Mouse (Mus musculus) embryonic facial prominence, embryonic 14.5 days (tissue): Measurements from ENCODE around the gene Xpnpep3. TPM values are rescaled to one million over a fixed set of nuclear protein-coding genes. Genes with fewer than 3 reads are reported as not detected.
A peak's percentile ranks its signal among the peaks of the same experiment; 100 is the strongest.

Source experiments
- ATAC-seq: fragments of 200-750 bp; cut with Nextera tagmentation; 2 replicates; pipeline ENCODE4 v1.8.0; 2017; ENCODE audit warnings: low read depth, moderate number of reproducible peaks, moderate TSS enrichment
- DNase-seq: peaks from one replicate; pipeline ENCODE4 v3.0.0-alpha.2; 2015; ENCODE audit warnings: low spot score
- H3K27ac ChIP-seq: fragments of 300-500 bp; sonication (generic); replicated peaks from 2 replicates; pipeline ENCODE4 v1.5.1; 2014; ENCODE audit warnings: low read depth, mild to moderate bottlenecking, low read length, moderate library complexity
- H3K27me3 ChIP-seq: fragments of 300-500 bp; sonication (generic); replicated peaks from 2 replicates; pipeline ENCODE4 v1.6.1; 2014; ENCODE audit warnings: low read length; ENCODE audit not compliant: control insufficient read depth, insufficient read depth
- H3K36me3 ChIP-seq: fragments of 300-500 bp; sonication (generic); 2 replicates; pipeline ENCODE4 v1.6.1; 2014; ENCODE audit warnings: low read length, mixed read lengths; ENCODE audit not compliant: control insufficient read depth, insufficient read depth
- H3K4me1 ChIP-seq: fragments of 300-500 bp; sonication (generic); 2 replicates; pipeline ENCODE4 v1.6.1; 2014; ENCODE audit warnings: antibody characterized with exemption, low read length; ENCODE audit not compliant: control insufficient read depth, insufficient read depth
- H3K4me2 ChIP-seq: fragments of 300-500 bp; sonication (generic); 2 replicates; pipeline ENCODE4 v1.6.1; 2014; ENCODE audit warnings: low read depth, mild to moderate bottlenecking, low read length, moderate library complexity, mixed read lengths
- H3K4me3 ChIP-seq: fragments of 300-500 bp; sonication (generic); 2 replicates; pipeline ENCODE4 v1.5.1; 2014; ENCODE audit warnings: low read depth, mild to moderate bottlenecking, low read length
- H3K9ac ChIP-seq: fragments of 300-500 bp; sonication (generic); 2 replicates; pipeline ENCODE4 v1.6.1; 2014; ENCODE audit warnings: low read depth, mild to moderate bottlenecking, low read length, moderate library complexity, mixed read lengths
- H3K9me3 ChIP-seq: fragments of 300-500 bp; sonication (generic); 2 replicates; pipeline ENCODE4 v1.6.1; 2016; ENCODE audit warnings: low read length; ENCODE audit not compliant: control insufficient read depth
- WGBS: fragments of 180-500 bp; shearing (Covaris S2); extraction: QIAGEN DNeasy Blood & Tissue Kit; methylation state at CpG from one replicate; pipeline ENCODE4 v1.1.7; 2014; 5-methylcytosine and 5-hydroxymethylcytosine counted together
- polyA plus RNA-seq: library from polyadenylated mRNA; unstranded; fragments of >200 nt; fragmentation: Nextera tagmentation; extraction: Ambion mirVana; gene quantifications from 2 replicates; pipeline ENCODE4 v1.2.1, GENCODE M21; 2014

The Xpnpep3 gene
- polyA plus RNA-seq, 1 experiment from 2014 or later: 6.5 TPM

- H3K27ac ChIP-seq: no peak overlapping the region
- H3K9me3 ChIP-seq: peaks cover 10% of the 10 kb centered on the region; the same call in 1 of the 2 replicates
- peaks cover 8% of the 10 kb centered on the region; the same call in 1 of the 2 replicates for H3K36me3 ChIP-seq
- H3K27me3 ChIP-seq: no peaks in the 10 kb centered on the region
- no peak overlapping the region for H3K9ac ChIP-seq
- ATAC-seq (no peak), DNase-seq (no peak)
- WGBS: 84% methylated on average over 7 of the region's 7 CpGs
- H3K4me2 ChIP-seq: no peak overlapping the region
- no peaks in the 10 kb centered on the region for H3K4me1 ChIP-seq
- no peak overlapping the region for H3K4me3 ChIP-seq
Observed at GRCm38 (mm10) chr15:81461523-81461922, 61.6 kb downstream of the Xpnpep3 start.

- peaks cover 10% of the 10 kb centered on the region; the same call in 1 of the 2 replicates for H3K9me3 ChIP-seq
Observed at GRCm38 (mm10) chr15:81465016-81465660, 65.2 kb downstream of the Xpnpep3 start.

GRCm38 (mm10) chr15:81465901-81466737 lies 66.2 kb downstream of the Xpnpep3 start, which contains the start of gene Rbx1:
Gene Rbx1, plus strand, starts transcription at chr15:81466296.
- Histone ChIP-seq H3K27me3 (no peaks in the 10 kb centered on the region), H3K9me3 (peaks cover 10% of the 10 kb centered on the region; the same call in 1 of the 2 replicates), H3K36me3 (peaks cover 27% of the 10 kb centered on the region), H3K4me3 (peak within 1 kb of the TSS; percentile 76), H3K27ac (peak within 1 kb of the TSS; percentile 90), H3K4me2 (peak within 1 kb of the TSS; percentile 72), H3K9ac (peak within 1 kb of the TSS; percentile 80), H3K4me1 (peaks cover 4% of the 10 kb centered on the region; the same call in 1 of the 2 replicates)
- under 1% methylated on average over 38 of the region's 62 CpGs for WGBS
- ATAC-seq (peak; percentile 99), DNase-seq (peak; percentile 98)

More at GRCm38 (mm10) chr15:81465016-81465660, 65.2 kb downstream of the Xpnpep3 start:
- H3K4me3 ChIP-seq: peak overlapping the region; percentile 76
- peak overlapping the region; percentile 69 for H3K4me2 ChIP-seq
- DNase-seq: no peak
- 69% methylated on average over 12 of the region's 12 CpGs for WGBS
- H3K9ac ChIP-seq: peak overlapping the region; percentile 76
- peaks cover 21% of the 10 kb centered on the region for H3K36me3 ChIP-seq
- H3K27me3 ChIP-seq: no peaks in the 10 kb centered on the region
- no peak for ATAC-seq
- H3K4me1 ChIP-seq: peaks cover 4% of the 10 kb centered on the region; the same call in 1 of the 2 replicates
- peak overlapping the region; percentile 90 for H3K27ac ChIP-seq

- Histone ChIP-seq H3K27ac (peak overlapping the region; percentile 84), H3K27me3 (no peaks in the 10 kb centered on the region), H3K4me3 (peak overlapping the region; percentile 76), H3K9me3 (peaks cover 9% of the 10 kb centered on the region; the same call in 1 of the 2 replicates), H3K9ac (peak overlapping the region; percentile 80), H3K4me1 (peaks cover 4% of the 10 kb centered on the region; the same call in 1 of the 2 replicates), H3K36me3 (peaks cover 33% of the 10 kb centered on the region), H3K4me2 (peak overlapping the region; percentile 72)
- WGBS: 0% methylated on average over 14 of the region's 15 CpGs
- ATAC-seq (no peak), DNase-seq (no peak)
Observed at GRCm38 (mm10) chr15:81466738-81467113, 66.8 kb downstream of the Xpnpep3 start.

GRCm38 (mm10) chr15:81470735-81471134 lies 70.8 kb downstream of the Xpnpep3 start:
- Histone ChIP-seq H3K36me3 (peaks cover 71% of the 10 kb centered on the region), H3K9ac (no peak overlapping the region), H3K4me2 (no peak overlapping the region), H3K27me3 (no peaks in the 10 kb centered on the region), H3K27ac (no peak overlapping the region), H3K4me3 (no peak overlapping the region), H3K9me3 (no peaks in the 10 kb centered on the region), H3K4me1 (peaks cover 4% of the 10 kb centered on the region; the same call in 1 of the 2 replicates)
- ATAC-seq: no peak
- WGBS: 67% methylated on average over 8 of the region's 8 CpGs
- no peak for DNase-seq

GRCm38 (mm10) chr15:81472256-81472655 lies 72.3 kb downstream of the Xpnpep3 start:
- Histone ChIP-seq H3K27me3 (no peaks in the 10 kb centered on the region), H3K4me1 (peaks cover 3% of the 10 kb centered on the region; the same call in 1 of the 2 replicates), H3K4me3 (no peak overlapping the region), H3K9ac (no peak overlapping the region), H3K9me3 (no peaks in the 10 kb centered on the region), H3K27ac (no peak overlapping the region), H3K4me2 (no peak overlapping the region), H3K36me3 (peaks cover 74% of the 10 kb centered on the region)
- 97% methylated on average over 5 of the region's 5 CpGs for WGBS
- ATAC-seq (no peak), DNase-seq (no peak)

- no peaks in the 10 kb centered on the region for H3K4me1 ChIP-seq
- H3K9me3 ChIP-seq: no peaks in the 10 kb centered on the region
- 41% methylated on average over 3 of the region's 3 CpGs for WGBS
- no peak overlapping the region for H3K4me2 ChIP-seq
- DNase-seq (no peak), ATAC-seq (no peak)
- no peaks in the 10 kb centered on the region for H3K27me3 ChIP-seq
- H3K9ac ChIP-seq: no peak overlapping the region
- peaks cover 52% of the 10 kb centered on the region for H3K36me3 ChIP-seq
- H3K4me3 ChIP-seq: no peak overlapping the region
- H3K27ac ChIP-seq: no peak overlapping the region
Observed at GRCm38 (mm10) chr15:81475654-81476053, 75.7 kb downstream of the Xpnpep3 start.

- peaks cover 42% of the 10 kb centered on the region for H3K36me3 ChIP-seq
- no peak overlapping the region for H3K4me3 ChIP-seq
- H3K9me3 ChIP-seq: no peaks in the 10 kb centered on the region
- H3K9ac ChIP-seq: no peak overlapping the region
- WGBS: 8% methylated on average over 2 of the region's 2 CpGs
- H3K27ac ChIP-seq: no peak overlapping the region
- H3K4me2 ChIP-seq: no peak overlapping the region
- H3K4me1 ChIP-seq: no peaks in the 10 kb centered on the region
- no peaks in the 10 kb centered on the region for H3K27me3 ChIP-seq
- ATAC-seq (no peak), DNase-seq (no peak)
Observed at GRCm38 (mm10) chr15:81476597-81476996, 76.7 kb downstream of the Xpnpep3 start.
